Mouse (Mus musculus): ENCODE measurements around the gene Mars. TPM values are rescaled to one million over a fixed set of nuclear protein-coding genes. Genes with fewer than 3 reads are reported as not detected.
A peak's percentile ranks its signal among the peaks of the same experiment; 100 is the strongest.

Mars gene
- polyA plus RNA-seq, 1 experiment = 51.3 TPM

DNA sequence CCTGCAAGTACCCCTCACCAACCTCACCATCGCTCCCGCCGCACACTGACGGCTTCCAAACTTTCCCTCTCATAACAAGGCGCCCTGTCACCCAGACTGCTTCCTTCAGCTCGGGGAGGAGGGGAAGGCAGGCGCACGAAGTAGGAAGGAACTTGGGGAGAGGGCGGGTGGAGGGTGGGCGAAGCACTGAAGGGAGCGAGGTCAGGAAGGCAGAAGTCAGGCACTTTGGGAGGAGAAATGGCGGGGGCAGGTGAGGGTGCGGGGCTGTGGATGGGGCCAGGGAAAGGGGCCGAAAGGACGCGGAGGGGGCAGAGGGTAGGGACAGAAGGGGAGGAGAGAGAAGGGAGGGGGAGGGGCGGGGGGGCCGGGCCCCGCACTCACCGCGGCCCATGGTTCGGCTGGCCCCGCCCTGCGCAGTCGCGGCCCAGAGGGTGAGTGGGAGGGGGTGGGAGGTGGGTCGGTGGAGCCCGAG lies 23.2 kb downstream of the Mars start:
- H3K4me3 ChIP-seq (ENCODE audit: insufficient read depth, low read depth, low read length) = peak overlapping the region; percentile 87
- H3K27ac ChIP-seq (replicated peaks; ENCODE audit: low read depth, low read length) = peak overlapping the region; percentile 99
- peaks cover 10% of the 10 kb centered on the region for H3K4me1 ChIP-seq (ENCODE audit: control insufficient read depth, insufficient read depth, insufficient read length, low read length)

DNA sequence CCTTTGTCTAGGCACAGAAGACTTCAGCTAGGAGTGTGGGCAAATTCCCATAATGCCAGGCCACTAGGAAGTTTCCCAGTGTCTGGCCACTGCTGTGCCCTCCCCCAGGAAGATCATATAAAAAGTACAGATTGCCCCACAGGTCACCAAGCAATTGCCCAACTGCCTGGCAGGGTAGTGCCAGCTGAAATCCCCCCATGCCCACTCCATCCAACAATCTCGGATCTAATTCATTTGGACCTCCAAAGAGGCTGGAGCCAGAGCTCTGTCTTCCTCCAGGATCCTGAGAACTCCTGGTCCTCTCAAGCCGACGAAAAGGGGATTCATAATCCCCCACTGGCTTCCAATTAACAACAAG lies 23.7 kb downstream of the Mars start:
- H3K4me1 ChIP-seq (ENCODE audit: control insufficient read depth, insufficient read depth, insufficient read length, low read length) = peaks cover 10% of the 10 kb centered on the region
- peak overlapping the region; percentile 87 for H3K4me3 ChIP-seq (ENCODE audit: insufficient read depth, low read depth, low read length)
- peak overlapping the region; percentile 99 for H3K27ac ChIP-seq (replicated peaks; ENCODE audit: low read depth, low read length)

- Histone ChIP-seq H3K4me1 (ENCODE audit: control insufficient read depth, insufficient read depth, insufficient read length, low read length) (peaks cover 10% of the 10 kb centered on the region), H3K4me3 (ENCODE audit: insufficient read depth, low read depth, low read length) (peak overlapping the region; percentile 87), H3K27ac (replicated peaks; ENCODE audit: low read depth, low read length) (peak overlapping the region; percentile 99)
These were observed 24.2 kb downstream of the Mars start for GRCm38 (mm10) chr10:127287271-127287935.

- Histone ChIP-seq H3K27ac (replicated peaks; ENCODE audit: low read depth, low read length) (peak overlapping the region; percentile 99), H3K4me1 (ENCODE audit: control insufficient read depth, insufficient read depth, insufficient read length, low read length) (peaks cover 10% of the 10 kb centered on the region), H3K4me3 (ENCODE audit: insufficient read depth, low read depth, low read length) (peak overlapping the region; percentile 87)
These were observed 24.9 kb downstream of the Mars start for GRCm38 (mm10) chr10:127286730-127287129.

GRCm38 (mm10) chr10:127286194-127286593 lies 25.4 kb downstream of the Mars start:
- H3K27ac ChIP-seq (replicated peaks; ENCODE audit: low read depth, low read length) = no peak overlapping the region
- H3K4me3 ChIP-seq (ENCODE audit: insufficient read depth, low read depth, low read length) = no peak overlapping the region
- peaks cover 10% of the 10 kb centered on the region for H3K4me1 ChIP-seq (ENCODE audit: control insufficient read depth, insufficient read depth, insufficient read length, low read length)

- Histone ChIP-seq H3K27ac (replicated peaks; ENCODE audit: low read depth, low read length) (no peak overlapping the region), H3K4me3 (ENCODE audit: insufficient read depth, low read depth, low read length) (no peak overlapping the region), H3K4me1 (ENCODE audit: control insufficient read depth, insufficient read depth, insufficient read length, low read length) (peaks cover 10% of the 10 kb centered on the region)
These were observed 25.9 kb downstream of the Mars start for GRCm38 (mm10) chr10:127285644-127286043.

DNA sequence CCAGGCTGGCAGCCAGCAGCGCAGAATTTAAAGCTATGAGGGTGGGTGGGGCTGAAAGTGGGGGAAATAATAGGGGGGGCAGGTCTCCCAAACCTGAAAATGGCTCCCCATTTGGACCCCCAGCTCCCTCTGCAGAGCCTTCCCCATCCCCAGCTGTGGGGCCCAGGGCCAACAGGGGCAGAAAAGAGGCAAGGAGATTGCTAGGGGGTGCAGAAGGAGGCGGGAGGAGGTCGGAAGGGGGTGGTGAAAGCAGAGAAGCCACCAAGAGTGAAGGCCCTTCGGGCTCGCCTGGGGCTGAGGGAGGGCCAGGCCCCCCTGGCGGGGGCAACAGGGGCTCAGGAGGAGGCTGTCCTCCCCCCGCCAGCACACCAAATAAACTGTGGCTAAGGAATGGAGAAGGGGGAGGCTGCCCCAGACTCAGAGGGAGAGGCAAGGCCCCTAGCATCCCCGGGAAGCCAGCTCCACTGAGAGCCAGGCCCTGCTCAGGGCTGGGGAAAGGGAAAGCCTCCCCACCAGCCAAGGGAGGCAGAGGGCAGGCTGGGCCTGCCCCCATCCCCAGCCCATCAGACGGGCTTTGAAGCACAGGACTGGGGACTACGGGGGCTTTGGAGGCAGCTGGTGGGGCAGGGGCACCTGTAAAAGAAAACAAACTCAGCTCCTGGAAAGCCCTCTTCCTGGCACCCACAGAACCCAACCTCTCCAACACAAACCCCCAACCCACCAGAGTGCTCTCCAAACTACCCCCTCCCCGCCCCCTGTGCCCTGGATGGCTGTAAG lies 26.7 kb downstream of the Mars start:
- H3K4me3 ChIP-seq (ENCODE audit: insufficient read depth, low read depth, low read length) = no peak overlapping the region
- no peak overlapping the region for H3K27ac ChIP-seq (replicated peaks; ENCODE audit: low read depth, low read length)
- peaks cover 10% of the 10 kb centered on the region for H3K4me1 ChIP-seq (ENCODE audit: control insufficient read depth, insufficient read depth, insufficient read length, low read length)

DNA sequence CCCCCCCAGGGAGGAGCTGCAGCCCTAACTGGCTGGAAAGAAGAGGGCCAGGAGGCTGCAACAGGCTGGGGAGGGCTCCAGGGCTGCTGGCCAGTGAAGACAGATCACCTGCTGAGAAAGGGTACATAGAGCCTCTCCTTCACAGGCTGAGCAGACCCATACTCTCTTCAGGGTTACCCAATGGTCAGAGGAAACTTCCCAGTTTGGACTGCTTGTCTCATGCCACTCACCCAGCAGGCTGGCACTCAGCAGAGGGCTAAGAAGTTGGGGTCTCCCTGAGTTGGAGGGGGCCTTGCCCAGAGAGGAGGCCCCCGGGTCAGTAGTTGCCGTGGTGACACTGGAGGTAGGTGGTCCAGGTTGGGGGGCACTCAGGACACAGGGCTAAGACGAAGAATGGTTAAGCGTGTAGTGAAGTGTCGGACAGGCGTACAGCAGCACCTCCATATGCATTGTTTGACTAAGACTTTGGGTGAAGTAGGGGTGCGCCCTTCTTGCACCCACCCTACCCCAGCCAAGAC lies 27.4 kb downstream of the Mars start:
- no peak overlapping the region for H3K4me3 ChIP-seq (ENCODE audit: insufficient read depth, low read depth, low read length)
- no peak overlapping the region for H3K27ac ChIP-seq (replicated peaks; ENCODE audit: low read depth, low read length)
- H3K4me1 ChIP-seq (ENCODE audit: control insufficient read depth, insufficient read depth, insufficient read length, low read length) = peaks cover 10% of the 10 kb centered on the region

GRCm38 (mm10) chr10:127282620-127283215 lies 28.9 kb downstream of the Mars start:
- H3K27ac ChIP-seq (replicated peaks; ENCODE audit: low read depth, low read length) = no peak overlapping the region

GRCm38 (mm10) chr10:127281316-127281715 lies 30.3 kb downstream of the Mars start:
- H3K4me3 ChIP-seq (ENCODE audit: insufficient read depth, low read depth, low read length) = no peak overlapping the region
- no peak overlapping the region for H3K27ac ChIP-seq (replicated peaks; ENCODE audit: low read depth, low read length)
- no peaks in the 10 kb centered on the region; the same call in 1 of the 2 replicates for H3K4me1 ChIP-seq (ENCODE audit: control insufficient read depth, insufficient read depth, insufficient read length, low read length)

More at GRCm38 (mm10) chr10:127282620-127283215, 28.9 kb downstream of the Mars start:
- Histone ChIP-seq H3K4me3 (ENCODE audit: insufficient read depth, low read depth, low read length) (no peak overlapping the region), H3K4me1 (ENCODE audit: control insufficient read depth, insufficient read depth, insufficient read length, low read length) (peaks cover 10% of the 10 kb centered on the region)

DNA sequence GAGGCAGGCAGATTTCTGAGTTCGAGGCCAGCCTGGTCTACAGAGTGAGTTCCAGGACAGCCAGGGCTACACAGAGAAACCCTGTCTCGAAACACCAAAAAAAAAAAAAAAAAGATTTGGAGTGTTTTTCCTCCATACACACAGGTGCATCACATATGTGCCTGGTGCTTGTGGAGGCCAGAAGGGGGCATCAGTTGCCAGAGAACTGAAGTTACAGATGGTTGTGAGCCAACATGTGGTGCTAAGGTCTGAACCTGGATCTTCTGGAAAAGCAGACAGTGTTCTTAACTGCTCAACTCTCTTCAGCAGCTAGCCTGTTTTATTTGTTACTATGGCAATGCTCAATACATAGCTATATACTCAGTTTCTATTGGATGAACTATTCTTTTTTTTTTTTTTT lies 31.9 kb downstream of the Mars start:
- no peak overlapping the region for H3K27ac ChIP-seq (replicated peaks; ENCODE audit: low read depth, low read length)
- no peak overlapping the region for H3K4me3 ChIP-seq (ENCODE audit: insufficient read depth, low read depth, low read length)
- H3K4me1 ChIP-seq (ENCODE audit: control insufficient read depth, insufficient read depth, insufficient read length, low read length) = no peaks in the 10 kb centered on the region

DNA sequence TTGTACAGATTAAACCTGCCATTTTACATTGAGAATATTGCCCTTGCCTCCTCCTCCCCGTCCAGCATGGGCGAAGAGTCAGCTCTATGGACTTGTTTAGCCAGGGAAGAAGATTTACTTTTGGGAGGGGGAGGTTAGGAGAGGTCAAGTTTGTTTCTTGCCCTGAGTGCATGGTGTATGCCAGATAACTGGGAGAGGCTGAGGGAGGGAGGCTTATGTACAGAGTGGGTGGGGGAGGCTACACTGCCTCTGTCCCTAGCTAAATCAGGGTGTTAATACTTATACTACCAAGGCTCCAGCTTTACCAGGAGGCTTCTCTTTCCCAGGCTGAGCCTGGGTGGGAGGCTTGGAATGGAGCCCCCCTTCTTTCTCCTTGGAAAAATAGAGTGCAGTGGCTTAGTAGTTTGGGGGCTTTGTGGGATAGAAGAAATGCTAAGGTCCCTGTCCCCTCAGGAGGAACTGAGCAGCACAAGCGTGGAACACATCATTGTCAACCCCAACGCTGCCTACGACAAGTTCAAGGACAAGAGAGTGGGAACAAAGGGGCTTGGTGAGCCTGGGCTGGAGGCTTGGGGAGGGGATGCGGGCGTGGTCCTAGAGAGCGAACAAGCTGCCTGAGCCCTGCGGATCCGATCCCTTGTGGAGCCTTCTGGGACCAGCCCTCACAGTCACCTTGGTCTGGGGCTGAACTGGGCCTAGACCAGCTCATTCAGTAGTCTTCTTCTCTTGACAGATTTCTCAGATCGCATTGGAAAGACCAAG lies 37.1 kb downstream of the Mars start:
- Histone ChIP-seq H3K27ac (replicated peaks; ENCODE audit: low read depth, low read length) (no peak overlapping the region), H3K4me1 (ENCODE audit: control insufficient read depth, insufficient read depth, insufficient read length, low read length) (no peaks in the 10 kb centered on the region), H3K4me3 (ENCODE audit: insufficient read depth, low read depth, low read length) (no peak overlapping the region)

- Histone ChIP-seq H3K4me3 (ENCODE audit: insufficient read depth, low read depth, low read length) (no peak overlapping the region), H3K4me1 (ENCODE audit: control insufficient read depth, insufficient read depth, insufficient read length, low read length) (peaks cover 4% of the 10 kb centered on the region), H3K27ac (replicated peaks; ENCODE audit: low read depth, low read length) (no peak overlapping the region)
These were observed 39.2 kb downstream of the Mars start for GRCm38 (mm10) chr10:127272371-127272770.

- H3K27ac ChIP-seq (replicated peaks; ENCODE audit: low read depth, low read length) = no peak overlapping the region
- peaks cover 7% of the 10 kb centered on the region for H3K4me1 ChIP-seq (ENCODE audit: control insufficient read depth, insufficient read depth, insufficient read length, low read length)
- H3K4me3 ChIP-seq (ENCODE audit: insufficient read depth, low read depth, low read length) = no peak overlapping the region
These were observed 41.7 kb downstream of the Mars start for GRCm38 (mm10) chr10:127269884-127270283.

GRCm38 (mm10) chr10:127269036-127269435 lies 42.5 kb downstream of the Mars start:
- Histone ChIP-seq H3K4me1 (ENCODE audit: control insufficient read depth, insufficient read depth, insufficient read length, low read length) (peaks cover 7% of the 10 kb centered on the region), H3K4me3 (ENCODE audit: insufficient read depth, low read depth, low read length) (no peak overlapping the region), H3K27ac (replicated peaks; ENCODE audit: low read depth, low read length) (peak overlapping the region; percentile 10; the same call in 1 of the 2 replicates)

All from brown adipose tissue, adult 24 weeks (tissue).